Mouse (Mus musculus) neural tube, embryonic 11.5 days (tissue): ENCODE data around the gene Gstt1. TPM values are rescaled to one million over a fixed set of nuclear protein-coding genes. Genes with fewer than 3 reads are reported as not detected.

Source experiments
- ATAC-seq: fragments of 200-750 bp; cut with Nextera tagmentation; 2 replicates; pipeline ENCODE4 v1.8.0; 2017; ENCODE audit warnings: moderate number of reproducible peaks, mild to moderate bottlenecking, moderate TSS enrichment, moderate library complexity; ENCODE audit not compliant: insufficient read depth, low FRiP score, low TSS enrichment
- DNase-seq: peaks from one replicate; pipeline ENCODE4 v3.0.0-alpha.2; 2015; ENCODE audit warnings: low spot score
- H3K27ac ChIP-seq: fragments of 300-500 bp; sonication (generic); 2 replicates; pipeline ENCODE4 v1.5.1; 2014; ENCODE audit warnings: low read depth, mild to moderate bottlenecking, low read length
- H3K27me3 ChIP-seq: fragments of 300-500 bp; sonication (generic); 2 replicates; pipeline ENCODE4 v1.6.1; 2014; ENCODE audit warnings: mild to moderate bottlenecking, low read length, mixed read lengths; ENCODE audit not compliant: control insufficient read depth, insufficient read depth
- H3K36me3 ChIP-seq: fragments of 300-500 bp; sonication (generic); 2 replicates; pipeline ENCODE4 v1.6.1; 2014; ENCODE audit warnings: mild to moderate bottlenecking, low read length, moderate library complexity, mixed read lengths; ENCODE audit not compliant: control insufficient read depth, insufficient read depth
- H3K4me1 ChIP-seq: fragments of 300-500 bp; sonication (generic); 2 replicates; pipeline ENCODE4 v1.6.1; 2014; ENCODE audit warnings: low read length, mixed read lengths; ENCODE audit not compliant: control insufficient read depth, insufficient read depth
- H3K4me2 ChIP-seq: fragments of 300-500 bp; sonication (generic); 2 replicates; pipeline ENCODE4 v1.6.1; 2014; ENCODE audit warnings: low read depth, mild to moderate bottlenecking, moderate library complexity
- H3K4me3 ChIP-seq: fragments of 300-500 bp; sonication (generic); 2 replicates; pipeline ENCODE4 v1.5.1; 2014; ENCODE audit warnings: low read depth, low read length
- H3K9ac ChIP-seq: fragments of 300-500 bp; sonication (generic); 2 replicates; pipeline ENCODE4 v1.6.1; 2014; ENCODE audit warnings: mild to moderate bottlenecking, low read length
- H3K9me3 ChIP-seq: fragments of 300-500 bp; sonication (generic); 2 replicates; pipeline ENCODE4 v1.6.1; 2016; ENCODE audit warnings: low read length; ENCODE audit not compliant: control insufficient read depth
- WGBS: fragments of 180-500 bp; shearing (Covaris S2); extraction: QIAGEN DNeasy Blood & Tissue Kit; methylation state at CpG from one replicate; pipeline ENCODE4 v1.1.7; 2014; 5-methylcytosine and 5-hydroxymethylcytosine counted together
- polyA plus RNA-seq: library from polyadenylated mRNA; unstranded; fragments of >200 nt; fragmentation: Nextera tagmentation; extraction: Ambion mirVana; gene quantifications from 2 replicates; pipeline ENCODE4 v1.2.1, GENCODE M21; 2014

The Gstt1 gene
- polyA plus RNA-seq, 1 experiment from 2014 or later, result 2.9 TPM

GRCm38 (mm10) chr10:75834721-75835120 lies 36.3 kb upstream of the Gstt1 start:
- DNase-seq (no peak), ATAC-seq (no peak)
- peak overlapping the region; percentile 30 for H3K4me3 ChIP-seq
- WGBS, result 6% methylated on average over 9 of the region's 9 CpGs
- H3K27ac ChIP-seq, result no peak overlapping the region
- H3K27me3 ChIP-seq, result peaks cover 11% of the 10 kb centered on the region; the same call in 1 of the 2 replicates
- H3K9me3 ChIP-seq, result no peaks in the 10 kb centered on the region
- H3K36me3 ChIP-seq, result no peaks in the 10 kb centered on the region
- peaks cover 8% of the 10 kb centered on the region; the same call in 1 of the 2 replicates for H3K4me1 ChIP-seq
- peak overlapping the region; percentile 49 for H3K4me2 ChIP-seq
- no peak overlapping the region for H3K9ac ChIP-seq

DNA sequence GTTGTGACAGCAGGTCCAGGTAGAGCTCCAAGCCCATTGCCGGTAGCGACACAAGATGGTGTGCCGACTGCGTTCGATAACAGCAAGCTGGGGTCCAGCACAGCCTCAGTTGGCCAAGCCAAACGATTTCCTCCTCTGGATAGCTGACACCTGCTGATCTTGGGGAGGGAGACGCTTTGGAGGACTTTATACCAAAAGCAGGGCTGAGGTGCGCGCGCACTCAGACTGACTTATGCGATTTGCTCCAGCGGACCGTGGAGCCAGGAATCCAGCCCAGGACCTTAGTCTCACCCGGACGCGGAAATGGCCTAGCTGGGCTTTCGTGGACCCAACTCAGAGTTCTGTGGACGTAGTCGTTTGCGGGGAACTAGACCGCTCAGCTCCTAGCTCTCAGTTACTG lies 35.9 kb upstream of the Gstt1 start:
- Histone ChIP-seq H3K9ac (0 out of 2 replicates have a peak overlapping the region, but pooled peaks have one; percentile 7), H3K4me3 (peak overlapping the region; percentile 30), H3K27me3 (peaks cover 11% of the 10 kb centered on the region; the same call in 1 of the 2 replicates), H3K4me1 (peaks cover 8% of the 10 kb centered on the region; the same call in 1 of the 2 replicates), H3K36me3 (no peaks in the 10 kb centered on the region), H3K27ac (no peak overlapping the region), H3K9me3 (no peaks in the 10 kb centered on the region), H3K4me2 (peak overlapping the region; percentile 49)
- DNase-seq (peak; percentile 82), ATAC-seq (no peak)
- 2% methylated on average over 21 of the region's 21 CpGs for WGBS

GRCm38 (mm10) chr10:75833456-75834080 lies 35.2 kb upstream of the Gstt1 start:
- Histone ChIP-seq H3K4me3 (peak overlapping the region; percentile 30), H3K9me3 (no peaks in the 10 kb centered on the region), H3K4me2 (peak overlapping the region; percentile 49), H3K27me3 (peaks cover 11% of the 10 kb centered on the region; the same call in 1 of the 2 replicates), H3K4me1 (peaks cover 8% of the 10 kb centered on the region; the same call in 1 of the 2 replicates), H3K9ac (no peak overlapping the region), H3K36me3 (no peaks in the 10 kb centered on the region), H3K27ac (no peak overlapping the region)
- DNase-seq, result no peak
- ATAC-seq, result no peak
- 15% methylated on average over 21 of the region's 21 CpGs for WGBS

GRCm38 (mm10) chr10:75832272-75832895 lies 34.0 kb upstream of the Gstt1 start:
- H3K4me2 ChIP-seq, result no peak overlapping the region
- no peak overlapping the region for H3K9ac ChIP-seq
- H3K27ac ChIP-seq, result no peak overlapping the region
- peaks cover 11% of the 10 kb centered on the region; the same call in 1 of the 2 replicates for H3K27me3 ChIP-seq
- peaks cover 4% of the 10 kb centered on the region; the same call in 1 of the 2 replicates for H3K4me1 ChIP-seq
- no peak for ATAC-seq
- WGBS, result 70% methylated on average over 13 of the region's 13 CpGs
- no peak overlapping the region for H3K4me3 ChIP-seq
- no peaks in the 10 kb centered on the region for H3K9me3 ChIP-seq
- H3K36me3 ChIP-seq, result no peaks in the 10 kb centered on the region
- no peak for DNase-seq

GRCm38 (mm10) chr10:75830275-75830670 lies 31.9 kb upstream of the Gstt1 start:
- H3K4me3 ChIP-seq, result no peak overlapping the region
- ATAC-seq, result no peak

GRCm38 (mm10) chr10:75829529-75830274 lies 31.3 kb upstream of the Gstt1 start:
- 93% methylated on average over 2 of the region's 2 CpGs for WGBS
- no peak overlapping the region for H3K4me3 ChIP-seq
- H3K9me3 ChIP-seq, result no peaks in the 10 kb centered on the region
- H3K27me3 ChIP-seq, result peaks cover 11% of the 10 kb centered on the region; the same call in 1 of the 2 replicates
- no peak overlapping the region for H3K4me2 ChIP-seq
- no peaks in the 10 kb centered on the region for H3K36me3 ChIP-seq
- no peak overlapping the region for H3K27ac ChIP-seq
- H3K9ac ChIP-seq, result no peak overlapping the region
- no peak for ATAC-seq
- no peak for DNase-seq
- H3K4me1 ChIP-seq, result peaks cover 4% of the 10 kb centered on the region; the same call in 1 of the 2 replicates

More at GRCm38 (mm10) chr10:75830275-75830670, 31.9 kb upstream of the Gstt1 start:
- H3K9me3 ChIP-seq, result no peaks in the 10 kb centered on the region
- H3K4me1 ChIP-seq, result peaks cover 4% of the 10 kb centered on the region; the same call in 1 of the 2 replicates
- no peak overlapping the region for H3K27ac ChIP-seq
- no peak overlapping the region for H3K9ac ChIP-seq
- no peaks in the 10 kb centered on the region for H3K36me3 ChIP-seq
- WGBS, result 90% methylated on average over 2 of the region's 2 CpGs
- H3K27me3 ChIP-seq, result peaks cover 11% of the 10 kb centered on the region; the same call in 1 of the 2 replicates
- H3K4me2 ChIP-seq, result no peak overlapping the region
- no peak for DNase-seq

- no peaks in the 10 kb centered on the region for H3K9me3 ChIP-seq
- no peak overlapping the region for H3K4me3 ChIP-seq
- H3K4me1 ChIP-seq, result no peaks in the 10 kb centered on the region
- no peak overlapping the region for H3K27ac ChIP-seq
- no peaks in the 10 kb centered on the region for H3K36me3 ChIP-seq
- H3K9ac ChIP-seq, result no peak overlapping the region
- H3K27me3 ChIP-seq, result peaks cover 4% of the 10 kb centered on the region; the same call in 1 of the 2 replicates
- DNase-seq, result no peak
- ATAC-seq, result no peak
- H3K4me2 ChIP-seq, result no peak overlapping the region
Measured at GRCm38 (mm10) chr10:75828500-75828931, 30.1 kb upstream of the Gstt1 start.

DNA sequence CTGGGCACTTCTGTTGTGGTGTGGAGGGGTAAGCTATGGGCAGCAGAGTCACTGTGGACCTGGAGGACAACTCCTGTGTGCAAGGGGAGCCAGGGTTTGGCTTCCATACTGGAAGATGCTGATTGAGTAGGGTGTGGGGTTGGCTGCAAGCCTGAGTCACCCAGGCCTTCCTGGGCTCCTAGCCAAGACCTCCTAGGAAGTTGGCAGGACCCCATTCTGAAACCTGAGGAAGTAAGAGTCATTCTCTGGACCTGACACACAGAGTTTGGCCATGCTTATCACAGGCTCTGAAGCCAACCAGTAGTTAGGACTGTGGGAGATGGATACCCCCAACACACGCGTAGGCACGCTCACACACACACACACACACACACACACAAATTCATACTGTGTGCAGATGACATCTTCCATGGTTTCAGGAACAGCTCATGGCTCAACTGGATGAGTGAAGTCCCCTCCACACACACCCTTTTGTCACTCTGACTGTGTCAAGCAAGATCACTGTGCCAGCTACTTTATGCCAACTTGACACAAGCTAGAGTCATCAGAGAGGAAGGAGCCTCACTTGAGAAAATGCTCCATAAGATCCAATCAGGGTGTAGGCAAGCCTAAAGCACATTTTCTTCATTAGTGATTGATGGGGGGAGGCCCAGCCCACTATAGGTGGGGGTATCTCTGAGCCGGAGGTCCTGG lies 29.4 kb upstream of the Gstt1 start:
- Histone ChIP-seq H3K4me3 (no peak overlapping the region), H3K27ac (no peak overlapping the region), H3K36me3 (no peaks in the 10 kb centered on the region), H3K9me3 (no peaks in the 10 kb centered on the region), H3K4me1 (no peaks in the 10 kb centered on the region), H3K27me3 (no peaks in the 10 kb centered on the region; the same call in 1 of the 2 replicates), H3K9ac (no peak overlapping the region), H3K4me2 (no peak overlapping the region)
- ATAC-seq (no peak), DNase-seq (no peak)
- WGBS, result 91% methylated on average over 4 of the region's 4 CpGs
